Mouse (Mus musculus): ENCODE data around the gene Ate1.
"Not testable (repeated sequence)": the region's sequence is repeated elsewhere in the genome, so short reads cannot be mapped to it uniquely, and the experiment has no call there.

Ate1 gene

GRCm38 (mm10) chr7:130520049-130520425 is at the start of gene Ate1:
TSS of gene Ate1 (minus strand) at chr7:130520369.
- DNase-seq (ENCODE audit: low spot score): no peak

- no peak for DNase-seq (ENCODE audit: low spot score)
Measured at GRCm38 (mm10) chr7:130568783-130569436, 48.7 kb upstream of the Ate1 start.

- no peak for DNase-seq (ENCODE audit: low spot score)
Measured at GRCm38 (mm10) chr7:130564596-130564995, 44.4 kb upstream of the Ate1 start.

GRCm38 (mm10) chr7:130563880-130564279 is 43.7 kb upstream of the Ate1 start:
- DNase-seq (ENCODE audit: low spot score): no peak

DNA sequence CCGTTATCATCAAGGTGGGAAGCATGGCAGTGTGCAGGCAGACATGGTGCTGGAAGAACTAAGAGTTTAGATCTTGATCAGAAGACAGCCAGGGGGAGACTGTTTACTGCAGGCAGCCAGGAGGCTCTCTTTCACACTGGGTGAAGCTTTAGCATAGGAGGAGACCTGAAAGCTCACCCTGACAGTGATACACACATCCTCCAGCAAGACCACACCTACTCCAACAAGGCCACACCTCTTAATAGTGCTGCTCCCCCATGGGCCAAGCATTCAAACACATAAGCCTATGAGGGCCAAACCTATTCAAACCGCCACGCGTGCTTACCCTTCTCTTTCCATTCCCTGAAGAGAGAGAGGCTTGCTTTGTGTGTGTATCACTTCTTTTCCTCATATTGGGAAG is 43.1 kb upstream of the Ate1 start:
- DNase-seq (ENCODE audit: low spot score): no peak

DNA sequence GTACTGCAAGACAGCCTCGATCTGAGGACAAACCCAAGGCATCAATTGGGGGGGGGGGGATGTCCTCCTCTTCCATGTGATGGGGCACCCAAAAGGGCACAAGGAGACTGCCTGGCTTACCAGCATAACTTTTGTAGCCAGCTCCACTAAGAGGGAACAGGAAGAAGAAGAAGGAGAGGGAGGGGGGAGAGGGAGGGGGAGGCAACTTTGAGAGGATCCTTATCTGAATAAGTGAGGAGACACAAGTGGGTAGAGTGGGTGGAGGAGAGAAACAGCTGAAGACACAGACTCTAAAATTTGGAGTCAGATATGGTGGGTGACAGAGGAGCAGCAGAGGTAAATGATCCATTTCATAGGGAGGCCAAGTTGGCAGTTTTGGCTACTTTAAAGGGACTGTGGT is 40.8 kb upstream of the Ate1 start:
- no peak for DNase-seq (ENCODE audit: low spot score)

- DNase-seq (ENCODE audit: low spot score): no peak
Measured at GRCm38 (mm10) chr7:130558592-130558991, 38.4 kb upstream of the Ate1 start.

- no peak for DNase-seq (ENCODE audit: low spot score)
Measured at GRCm38 (mm10) chr7:130555597-130555996, 35.4 kb upstream of the Ate1 start.

GRCm38 (mm10) chr7:130553321-130553720 is 33.2 kb upstream of the Ate1 start:
- DNase-seq (ENCODE audit: low spot score): no peak

DNA sequence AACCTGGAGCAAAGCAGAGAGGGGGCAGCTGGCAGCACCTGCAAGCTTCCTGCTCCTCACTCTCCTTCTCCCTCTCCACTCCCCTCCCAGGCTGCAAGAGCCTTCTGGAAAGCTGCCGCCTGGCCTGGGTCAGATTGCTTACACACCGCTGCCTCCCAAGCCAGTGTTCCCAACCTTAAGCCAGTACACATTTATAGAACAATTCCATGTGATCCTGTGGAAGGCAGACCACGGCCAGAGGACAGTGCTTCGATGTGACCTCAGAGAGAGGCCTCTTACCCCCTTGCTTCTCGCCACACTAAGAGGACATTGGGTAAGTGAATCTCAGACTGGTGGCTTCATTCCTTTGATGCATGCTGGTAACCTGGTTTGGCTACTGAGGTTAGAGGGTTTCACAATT is 32.6 kb upstream of the Ate1 start:
- DNase-seq (ENCODE audit: low spot score): no peak

DNA sequence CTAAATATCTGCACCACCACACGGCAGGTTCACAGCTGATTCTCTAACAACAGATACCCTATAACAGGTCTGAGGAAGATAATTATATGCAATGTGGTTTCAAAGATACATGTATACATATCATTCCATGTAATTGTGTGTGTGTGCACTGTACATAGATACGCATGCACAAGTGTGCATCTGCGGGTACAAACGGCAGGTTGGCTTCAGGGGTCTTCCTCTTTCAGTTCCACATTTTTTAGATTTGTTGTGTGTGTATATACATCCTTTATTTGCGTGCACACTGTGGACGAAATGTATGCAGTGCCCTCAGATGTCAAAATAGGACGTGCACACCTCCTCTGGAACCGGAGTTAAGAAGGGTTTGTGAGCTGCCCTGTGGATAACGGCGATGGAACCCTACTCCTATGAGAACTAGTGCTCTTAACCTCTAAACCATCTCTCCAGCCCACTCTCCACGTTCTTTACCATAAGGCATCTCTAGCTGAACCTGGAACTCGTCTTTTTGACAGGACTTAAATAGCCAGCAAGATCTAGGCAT is 27.5 kb upstream of the Ate1 start:
- no peak for DNase-seq (ENCODE audit: low spot score)

- peak; percentile 95 for DNase-seq (ENCODE audit: low spot score)
Measured at GRCm38 (mm10) chr7:130546791-130547484, 26.8 kb upstream of the Ate1 start.

- DNase-seq (ENCODE audit: low spot score): no peak
Measured at GRCm38 (mm10) chr7:130546421-130546790, 26.2 kb upstream of the Ate1 start.

DNA sequence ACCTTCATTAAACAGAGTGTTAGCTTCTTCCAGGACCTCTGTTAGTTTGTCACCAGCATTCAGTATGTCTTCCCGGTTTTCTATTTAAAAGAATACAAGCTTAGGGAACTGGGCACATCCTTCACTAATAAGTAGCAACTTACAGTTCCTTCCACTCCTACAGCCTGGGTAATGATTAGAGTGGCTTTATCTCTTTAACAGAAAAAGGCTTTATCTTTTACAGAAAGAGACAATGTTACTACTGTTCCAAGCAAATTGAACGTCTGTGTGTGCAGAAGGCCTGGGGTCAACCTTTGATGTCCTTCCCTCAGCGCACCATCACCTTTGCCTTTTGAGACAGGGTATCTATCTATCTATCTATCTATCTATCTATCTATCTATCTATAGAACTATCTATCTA is 25.7 kb upstream of the Ate1 start:
- DNase-seq (ENCODE audit: low spot score): no peak

- no peak for DNase-seq (ENCODE audit: low spot score)
Measured at GRCm38 (mm10) chr7:130545401-130545800, 25.2 kb upstream of the Ate1 start.

- DNase-seq (ENCODE audit: low spot score): no peak
Measured at GRCm38 (mm10) chr7:130543181-130543580, 23.0 kb upstream of the Ate1 start.

DNA sequence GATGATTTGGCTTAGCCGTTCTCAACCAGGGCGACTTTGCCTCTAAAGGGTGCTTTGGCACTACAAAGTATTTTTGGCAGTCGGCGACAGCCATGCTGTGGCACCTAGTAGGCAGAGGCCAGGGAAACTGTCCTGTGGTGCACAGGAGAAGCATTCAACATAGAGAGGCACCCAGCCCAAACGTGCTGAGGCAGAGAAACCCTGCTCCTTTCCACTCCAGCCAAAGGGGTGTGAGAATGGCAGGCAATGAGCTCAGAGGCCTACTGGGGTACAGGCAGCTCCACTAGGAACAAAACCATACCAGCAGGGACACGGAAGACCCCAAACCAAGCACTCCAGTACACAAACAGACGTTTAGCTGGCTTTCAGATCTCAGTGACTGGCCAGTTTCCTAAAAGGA is 20.0 kb upstream of the Ate1 start:
- DNase-seq (ENCODE audit: low spot score): no peak

- DNase-seq (ENCODE audit: low spot score): no peak
Measured at GRCm38 (mm10) chr7:130537068-130537467, 16.9 kb upstream of the Ate1 start.

DNA sequence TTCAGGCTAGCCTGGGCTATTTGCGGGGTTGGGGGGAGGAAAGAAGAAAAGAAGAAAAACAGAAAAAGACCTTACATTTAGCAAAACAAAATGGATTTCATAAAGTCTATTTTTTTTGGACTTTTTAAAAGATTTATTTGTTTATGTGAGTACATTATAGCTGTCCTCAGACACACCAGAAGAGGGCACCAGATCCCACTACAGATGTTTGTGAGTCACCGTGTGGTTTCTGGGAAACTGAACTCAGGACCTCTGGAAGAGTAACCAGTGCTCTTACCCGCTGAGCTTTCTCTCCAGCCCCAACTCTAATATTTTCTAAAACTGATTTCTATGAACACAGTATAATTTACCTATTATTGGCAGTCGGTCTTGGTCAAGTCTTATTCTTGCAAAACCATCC is 15.0 kb upstream of the Ate1 start:
- no peak for DNase-seq (ENCODE audit: low spot score)

DNA sequence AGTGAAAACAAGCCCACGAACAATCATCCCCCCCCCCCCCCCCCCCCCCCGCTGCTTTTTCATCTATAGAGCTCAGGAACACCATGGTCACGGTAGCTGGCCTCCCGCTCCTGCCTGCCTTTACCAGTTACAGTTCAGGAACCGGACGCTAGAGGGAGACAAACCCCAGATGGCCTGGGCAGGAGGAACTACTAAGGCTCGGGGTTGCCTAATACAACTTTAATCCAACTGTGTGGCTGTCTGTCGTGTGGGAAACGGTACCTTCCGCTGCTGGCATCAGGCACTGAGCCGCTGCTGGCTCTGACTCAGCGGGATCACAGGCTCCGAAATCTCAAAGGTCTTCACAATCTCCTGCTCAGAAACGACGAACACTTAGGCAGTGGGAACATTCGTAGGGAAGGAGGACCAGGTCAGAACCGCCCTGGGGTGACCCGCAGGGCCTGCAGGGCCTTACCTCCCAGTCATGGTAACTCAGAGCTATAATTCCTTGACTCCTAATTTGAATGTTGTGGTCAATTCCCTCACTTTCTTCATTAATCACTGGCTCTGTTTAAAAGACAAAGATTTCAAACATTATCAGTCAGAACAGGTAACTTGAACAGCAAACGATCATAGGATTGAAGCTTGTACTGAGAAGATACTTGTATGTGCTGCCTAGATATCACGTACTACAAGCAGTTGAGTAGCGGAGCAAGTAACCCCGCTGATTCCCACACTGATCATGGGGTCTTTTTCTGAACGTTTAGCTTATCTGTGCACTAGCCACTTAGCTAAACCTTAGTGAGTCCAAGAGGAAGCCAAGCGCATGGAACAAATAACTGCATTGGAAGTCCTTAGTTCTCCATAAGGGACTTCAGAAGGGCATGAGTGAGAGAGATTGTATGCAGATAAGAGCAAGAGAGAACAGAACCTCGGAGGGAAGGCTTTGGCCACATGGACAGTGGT is 13.4 kb upstream of the Ate1 start:
- peak; percentile 90 for DNase-seq (ENCODE audit: low spot score)

DNA sequence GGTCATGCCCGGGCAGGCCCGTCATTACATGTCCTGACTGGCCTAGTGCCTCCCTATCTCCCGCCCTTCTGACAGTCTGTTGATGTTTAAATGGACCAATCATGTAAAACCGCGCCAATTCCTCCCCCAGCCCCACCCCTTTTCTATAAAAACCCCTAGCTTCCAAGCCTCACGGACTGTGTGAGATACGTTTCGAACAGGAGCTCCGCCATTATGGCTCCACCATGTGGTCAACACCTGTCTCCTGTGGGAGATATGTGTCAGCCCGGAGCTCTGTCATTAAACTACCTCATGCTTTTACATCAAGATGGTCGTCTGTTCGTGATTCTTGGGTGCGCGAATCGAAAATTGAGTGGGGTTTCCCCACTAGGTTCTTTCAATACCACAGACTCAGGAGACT is 11.0 kb upstream of the Ate1 start:
- DNase-seq (ENCODE audit: low spot score): not testable (repeated sequence)

DNA sequence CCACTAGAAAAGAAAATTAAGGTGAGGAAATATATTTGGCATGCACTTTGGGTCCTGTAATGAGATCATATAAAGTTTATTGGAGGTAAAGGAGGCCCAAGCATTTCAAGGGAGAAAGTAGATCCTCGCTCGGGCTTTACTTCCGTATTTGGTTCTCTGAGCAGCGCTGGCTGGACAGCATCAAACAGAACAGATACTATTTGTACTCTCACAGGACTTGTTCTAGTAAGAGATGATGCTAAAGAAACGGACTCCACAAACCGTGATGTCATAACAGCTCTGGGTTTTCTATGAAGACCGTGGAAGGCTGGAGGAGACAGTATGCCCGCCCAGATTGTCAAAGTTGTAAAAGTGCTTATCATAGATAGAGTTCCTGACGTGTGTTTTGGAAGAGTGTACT is 7.1 kb upstream of the Ate1 start:
- no peak for DNase-seq (ENCODE audit: low spot score)

- no peak for DNase-seq (ENCODE audit: low spot score)
Measured at GRCm38 (mm10) chr7:130523451-130523850, 3.3 kb upstream of the Ate1 start.
